Mouse (Mus musculus) liver, embryonic 11.5 days (tissue): ENCODE data around the gene Ell. TPM values are rescaled to one million over a fixed set of nuclear protein-coding genes. Genes with fewer than 3 reads are reported as not detected.

ENCODE experiments used
- ATAC-seq: fragments of 200-750 bp; cut with Nextera tagmentation; replicated peaks from 2 replicates; pipeline ENCODE4 v1.8.0; 2017; ENCODE audit warnings: moderate number of reproducible peaks, mild to moderate bottlenecking, moderate TSS enrichment, moderate library complexity; ENCODE audit not compliant: low FRiP score
- DNase-seq: peaks from one replicate; pipeline ENCODE4 v3.0.0-alpha.2; 2017; ENCODE audit warnings: low spot score
- H3K27ac ChIP-seq: fragments of 300-500 bp; sonication (generic); 2 replicates; pipeline ENCODE4 v1.5.1; 2014; ENCODE audit warnings: mild to moderate bottlenecking, low read depth, low read length, control low read depth
- H3K27me3 ChIP-seq: fragments of 300-500 bp; sonication (generic); replicated peaks from 2 replicates; pipeline ENCODE4 v1.6.1; 2014; ENCODE audit warnings: low read length, mixed read lengths; ENCODE audit not compliant: control insufficient read depth, insufficient read depth
- H3K36me3 ChIP-seq: fragments of 300-500 bp; sonication (generic); 2 replicates; pipeline ENCODE4 v1.6.1; 2014; ENCODE audit warnings: mild to moderate bottlenecking, low read length, moderate library complexity, mixed read lengths; ENCODE audit not compliant: control insufficient read depth, insufficient read depth
- H3K4me1 ChIP-seq: fragments of 300-500 bp; sonication (generic); replicated peaks from 2 replicates; pipeline ENCODE4 v1.6.1; 2014; ENCODE audit warnings: low read length, mixed read lengths; ENCODE audit not compliant: control insufficient read depth, insufficient read depth
- H3K4me2 ChIP-seq: fragments of 300-500 bp; sonication (generic); 2 replicates; pipeline ENCODE4 v1.6.1; 2014; ENCODE audit warnings: mild to moderate bottlenecking, control low read depth, moderate library complexity
- H3K4me3 ChIP-seq: fragments of 300-500 bp; sonication (generic); 2 replicates; pipeline ENCODE4 v1.5.1; 2014; ENCODE audit warnings: low read depth, low read length, control low read depth
- H3K9ac ChIP-seq: fragments of 300-500 bp; sonication (generic); 2 replicates; pipeline ENCODE4 v1.6.1; 2014; ENCODE audit warnings: low read depth, low read length, control low read depth
- H3K9me3 ChIP-seq: fragments of 300-500 bp; sonication (generic); 2 replicates; pipeline ENCODE4 v1.6.1; 2016; ENCODE audit warnings: low read length, inconsistent platforms, mixed read lengths; ENCODE audit not compliant: control insufficient read depth
- WGBS: fragments of 180-500 bp; shearing (Covaris S2); extraction: QIAGEN DNeasy Blood & Tissue Kit; methylation state at CpG from one replicate; pipeline ENCODE4 v1.1.7; 2014; 5-methylcytosine and 5-hydroxymethylcytosine counted together
- polyA plus RNA-seq: library from polyadenylated mRNA; unstranded; fragments of >200 nt; fragmentation: Nextera tagmentation; extraction: Ambion mirVana; gene quantifications from 2 replicates; pipeline ENCODE4 v1.2.1, GENCODE M21; 2014

The Ell gene
- polyA plus RNA-seq, 1 experiment from 2014 or later: 20.7 TPM

DNA sequence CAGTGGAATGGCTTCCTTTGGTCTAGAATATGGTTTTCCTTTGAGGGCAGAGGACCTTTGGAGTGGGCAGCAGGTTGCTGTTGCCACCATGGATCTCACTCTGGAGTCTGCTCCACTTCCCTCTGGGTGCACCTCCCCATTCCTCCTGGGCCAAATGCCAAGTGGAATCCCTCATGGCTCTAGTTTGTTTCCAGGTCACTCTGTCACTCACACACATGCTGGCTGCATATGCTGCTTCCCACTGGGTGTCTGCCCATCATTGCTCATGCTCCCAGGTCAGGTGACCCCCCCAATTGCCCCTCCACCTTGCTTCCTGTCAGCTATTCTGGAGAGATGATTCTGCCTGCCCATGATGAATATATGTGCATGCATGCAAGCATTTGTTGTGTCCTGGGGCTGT, 14.5 kb downstream of the Ell start:
- H3K4me2 ChIP-seq: no peak overlapping the region
- DNase-seq (no peak), ATAC-seq (no peak)
- no peak overlapping the region for H3K9ac ChIP-seq
- no peak overlapping the region for H3K4me3 ChIP-seq
- H3K9me3 ChIP-seq: no peaks in the 10 kb centered on the region
- H3K4me1 ChIP-seq: peaks cover 50% of the 10 kb centered on the region
- no peaks in the 10 kb centered on the region for H3K27me3 ChIP-seq
- H3K36me3 ChIP-seq: no peaks in the 10 kb centered on the region
- no peak overlapping the region for H3K27ac ChIP-seq

DNA sequence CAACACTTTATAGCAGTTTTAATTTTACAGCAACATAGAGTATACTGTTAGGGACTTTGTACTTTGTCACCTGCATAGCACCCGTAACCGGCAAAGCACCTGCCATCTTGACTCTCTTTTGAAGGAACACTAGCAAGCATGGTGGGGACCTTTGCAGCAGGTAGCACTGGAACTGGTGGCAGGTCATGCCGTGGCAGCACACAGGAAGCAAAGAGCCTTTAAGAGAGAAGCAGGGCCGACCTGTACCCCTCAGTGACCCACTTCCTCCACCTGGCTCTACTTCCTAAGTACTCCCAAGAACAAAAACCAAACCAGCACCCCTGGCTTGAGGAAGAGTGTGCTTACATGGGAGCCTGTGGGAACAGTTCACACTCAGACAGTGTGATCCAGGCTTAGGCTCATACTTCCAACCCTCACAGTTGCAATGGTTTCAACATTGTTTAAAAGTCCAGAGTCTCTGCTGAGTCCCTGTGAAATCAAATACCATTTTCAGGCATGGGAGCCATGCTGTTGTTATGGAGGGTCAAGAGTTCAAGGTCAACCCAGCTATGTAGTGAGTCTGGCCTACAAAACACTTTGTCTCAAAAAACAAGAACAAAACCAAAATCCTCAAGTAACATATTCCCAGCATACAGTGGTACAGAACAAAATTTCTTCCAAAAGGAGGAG, 16.0 kb downstream of the Ell start:
- Histone ChIP-seq H3K9ac (no peak overlapping the region), H3K4me2 (no peak overlapping the region), H3K36me3 (no peaks in the 10 kb centered on the region), H3K9me3 (no peaks in the 10 kb centered on the region), H3K27me3 (no peaks in the 10 kb centered on the region), H3K4me3 (no peak overlapping the region), H3K4me1 (peaks cover 57% of the 10 kb centered on the region), H3K27ac (peak overlapping the region; percentile 60)
- ATAC-seq (no peak), DNase-seq (no peak)
- 70% methylated on average over 4 of the region's 4 CpGs for WGBS

DNA sequence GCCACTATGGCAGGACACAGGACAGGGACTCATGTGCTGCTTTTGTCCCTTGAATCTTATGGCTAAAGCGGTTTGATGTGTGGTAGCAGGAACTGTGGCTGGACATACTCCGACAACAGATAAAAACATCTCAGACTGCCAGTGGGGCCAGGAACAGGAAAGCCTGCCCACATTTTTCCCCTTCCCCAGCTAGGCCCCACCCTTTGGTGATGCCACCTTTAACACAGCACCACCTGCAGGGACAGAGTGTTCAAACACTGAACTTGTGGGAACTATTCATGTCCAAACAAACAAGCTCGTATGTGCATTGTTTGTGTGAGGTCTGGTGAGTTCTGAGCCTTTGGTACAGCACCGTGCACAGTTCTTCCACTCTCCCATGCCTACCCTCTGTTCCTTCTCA, 19.1 kb downstream of the Ell start:
- no peaks in the 10 kb centered on the region for H3K36me3 ChIP-seq
- no peak overlapping the region for H3K9ac ChIP-seq
- ATAC-seq: no peak
- peaks cover 62% of the 10 kb centered on the region for H3K4me1 ChIP-seq
- H3K4me2 ChIP-seq: 0 out of 2 replicates have a peak overlapping the region, but pooled peaks have one; percentile 24
- 41% methylated on average over 4 of the region's 4 CpGs for WGBS
- H3K4me3 ChIP-seq: no peak overlapping the region
- no peaks in the 10 kb centered on the region for H3K27me3 ChIP-seq
- no peaks in the 10 kb centered on the region for H3K9me3 ChIP-seq
- DNase-seq: no peak
- H3K27ac ChIP-seq: peak overlapping the region; percentile 5; the same call in 1 of the 2 replicates

DNA sequence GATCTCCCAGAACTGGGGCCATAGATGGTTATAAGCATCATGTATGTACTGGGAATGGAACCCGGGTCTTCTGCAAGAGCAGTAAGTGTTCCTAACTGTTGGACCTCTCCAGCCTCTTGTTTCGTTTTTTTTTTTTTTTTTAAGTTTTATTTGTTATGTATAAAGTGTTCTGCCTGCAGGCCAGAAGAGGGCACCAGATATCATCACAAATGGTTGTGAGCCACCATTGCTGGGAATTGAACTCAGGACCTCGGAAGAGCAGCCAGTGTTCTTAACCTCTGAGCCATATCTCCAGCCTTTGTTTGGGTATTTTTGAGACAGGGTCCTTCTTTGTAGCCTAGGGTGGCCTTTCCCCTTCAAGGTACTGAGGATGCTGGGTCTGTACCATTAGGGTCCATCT, 19.7 kb downstream of the Ell start:
- DNase-seq (no peak), ATAC-seq (no peak)
- H3K27ac ChIP-seq: no peak overlapping the region
- H3K4me3 ChIP-seq: no peak overlapping the region
- H3K27me3 ChIP-seq: no peaks in the 10 kb centered on the region
- H3K4me2 ChIP-seq: no peak overlapping the region
- peaks cover 57% of the 10 kb centered on the region for H3K4me1 ChIP-seq
- no peaks in the 10 kb centered on the region for H3K36me3 ChIP-seq
- H3K9ac ChIP-seq: no peak overlapping the region
- H3K9me3 ChIP-seq: no peaks in the 10 kb centered on the region
- 72% methylated on average over 3 of the region's 3 CpGs for WGBS

DNA sequence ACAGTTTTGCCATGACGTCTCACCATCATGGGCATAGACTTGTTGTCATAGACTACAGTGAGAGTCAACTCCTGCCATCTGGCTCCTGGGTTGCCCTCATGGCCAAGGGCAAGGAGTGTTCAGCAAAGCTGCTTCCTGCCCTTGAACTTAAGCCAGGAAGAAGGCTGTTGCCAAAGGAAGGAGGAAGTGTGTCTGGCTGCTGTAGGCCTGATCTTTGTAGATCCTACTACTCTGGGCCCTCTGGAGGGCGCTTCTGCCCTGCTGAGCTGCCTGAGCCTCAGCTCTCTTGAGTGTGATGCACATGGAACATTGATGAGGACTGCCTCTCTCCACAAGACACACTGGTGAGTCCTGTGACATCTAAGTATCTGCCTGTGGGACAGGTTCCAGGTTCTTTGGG, 20.8 kb downstream of the Ell start:
- Histone ChIP-seq H3K27ac (no peak overlapping the region), H3K4me2 (no peak overlapping the region), H3K36me3 (no peaks in the 10 kb centered on the region), H3K4me1 (peaks cover 68% of the 10 kb centered on the region), H3K9ac (no peak overlapping the region), H3K4me3 (no peak overlapping the region), H3K9me3 (no peaks in the 10 kb centered on the region), H3K27me3 (no peaks in the 10 kb centered on the region)
- ATAC-seq (peak; percentile 22; the same call in 1 of the 2 replicates), DNase-seq (no peak)
- WGBS: 62% methylated on average over 2 of the region's 2 CpGs

DNA sequence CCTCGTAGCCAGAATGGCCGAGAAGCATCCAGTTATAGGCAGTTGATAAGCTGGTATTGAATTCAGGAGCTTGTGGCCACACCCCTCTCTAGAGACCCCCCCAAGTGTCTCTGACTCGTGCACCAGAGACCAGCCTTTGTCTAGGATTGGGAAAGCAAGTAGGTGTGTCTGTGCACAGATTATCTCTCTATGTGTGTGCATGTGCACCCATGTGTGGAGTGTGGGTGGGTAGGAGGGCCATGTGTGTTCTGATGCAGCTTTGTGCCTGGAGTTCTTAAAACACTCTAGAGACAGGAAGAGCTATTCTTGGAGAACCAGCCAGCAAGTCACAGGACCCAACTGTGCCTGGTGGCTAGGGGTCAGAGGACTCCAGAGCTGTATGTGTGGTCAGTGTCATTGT, 21.3 kb downstream of the Ell start:
- H3K36me3 ChIP-seq: no peaks in the 10 kb centered on the region
- peaks cover 72% of the 10 kb centered on the region for H3K4me1 ChIP-seq
- H3K4me2 ChIP-seq: peak overlapping the region; percentile 28; the same call in 1 of the 2 replicates
- DNase-seq (no peak), ATAC-seq (no peak)
- H3K4me3 ChIP-seq: no peak overlapping the region
- no peaks in the 10 kb centered on the region for H3K27me3 ChIP-seq
- H3K9me3 ChIP-seq: no peaks in the 10 kb centered on the region
- WGBS: 55% methylated on average over 3 of the region's 3 CpGs
- H3K9ac ChIP-seq: no peak overlapping the region
- H3K27ac ChIP-seq: peak overlapping the region; percentile 51

DNA sequence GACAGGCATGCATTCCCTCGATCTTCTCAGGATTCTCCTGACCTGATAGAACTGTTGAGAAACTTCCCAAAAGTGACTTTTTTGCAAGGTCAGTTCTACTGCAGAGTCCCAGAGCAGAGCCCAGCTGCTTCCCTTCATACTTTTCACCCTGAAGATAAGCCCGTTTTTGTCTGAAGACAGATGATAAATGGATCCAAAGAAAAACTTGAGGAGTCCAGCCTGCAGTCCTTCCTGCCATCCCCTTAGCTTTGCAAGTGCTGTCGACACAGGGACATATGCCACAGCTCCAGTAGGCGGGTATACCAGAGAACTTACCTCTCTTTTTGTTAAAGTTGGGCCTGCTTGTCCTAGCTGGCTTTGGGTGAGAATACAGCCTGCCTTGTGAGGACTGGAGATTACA, 22.1 kb downstream of the Ell start:
- no peaks in the 10 kb centered on the region for H3K36me3 ChIP-seq
- ATAC-seq: no peak
- H3K4me1 ChIP-seq: peaks cover 74% of the 10 kb centered on the region
- H3K4me2 ChIP-seq: peak overlapping the region; percentile 26
- H3K27me3 ChIP-seq: no peaks in the 10 kb centered on the region
- no peak overlapping the region for H3K4me3 ChIP-seq
- H3K9ac ChIP-seq: no peak overlapping the region
- no peaks in the 10 kb centered on the region for H3K9me3 ChIP-seq
- DNase-seq: no peak
- H3K27ac ChIP-seq: peak overlapping the region; percentile 51
- WGBS: 37% methylated on average over 4 of the region's 4 CpGs

DNA sequence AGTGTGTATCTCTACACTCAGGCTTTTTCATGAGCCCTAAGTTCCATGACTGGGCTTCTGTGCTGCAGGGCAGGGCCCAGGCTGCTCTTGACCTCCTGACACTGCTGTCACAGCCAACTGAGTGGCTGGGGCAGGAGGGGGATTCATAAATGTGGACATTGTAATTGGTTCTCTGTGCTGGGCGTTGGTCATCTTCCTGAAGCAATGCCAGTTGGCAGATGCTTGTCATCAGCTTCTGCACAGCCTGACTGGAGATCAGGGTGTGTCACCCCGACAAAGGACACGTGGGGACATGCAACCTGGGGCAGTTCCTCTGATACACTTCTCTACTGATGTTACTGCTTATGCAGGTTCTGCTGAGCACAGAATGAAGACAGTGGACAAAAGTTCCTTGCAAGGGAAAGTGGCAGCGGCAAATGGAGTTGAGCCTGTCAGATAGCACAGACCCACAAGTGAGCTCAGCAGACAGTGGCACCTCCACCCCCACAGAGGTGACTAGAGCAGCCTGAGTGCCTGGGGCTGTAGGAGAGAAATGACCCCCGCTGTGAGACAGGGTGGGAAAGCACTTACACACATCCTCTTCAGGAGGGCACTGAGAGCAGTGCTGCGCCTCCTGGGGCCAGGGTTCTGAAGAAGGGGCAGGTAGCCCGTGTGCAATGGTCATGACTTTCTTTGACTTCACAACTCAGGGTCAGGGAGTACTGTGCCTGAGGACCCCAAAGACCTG, 22.7 kb downstream of the Ell start:
- H3K4me2 ChIP-seq: peak overlapping the region; percentile 26; the same call in 1 of the 2 replicates

DNA sequence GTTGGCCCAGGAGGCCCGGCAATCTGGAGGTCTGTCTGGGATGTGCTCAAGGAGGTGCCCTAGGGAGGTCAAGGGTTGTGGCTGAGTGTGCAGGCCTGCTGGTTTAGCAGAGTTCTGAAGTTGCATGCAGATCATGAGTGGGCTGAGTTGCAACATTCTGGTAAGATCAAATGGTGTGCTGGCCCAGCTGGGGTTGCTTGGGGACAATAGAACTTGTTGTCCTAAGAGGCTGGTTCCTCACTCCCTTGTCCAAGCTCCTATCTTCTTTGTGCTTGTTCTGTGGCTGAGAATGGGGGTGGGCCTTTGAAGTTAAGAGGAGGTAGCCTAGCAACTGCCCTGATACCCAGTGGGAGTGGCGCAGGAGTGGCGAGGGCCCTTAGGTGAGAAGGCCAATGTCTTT, 23.5 kb downstream of the Ell start:
- ATAC-seq (0 out of 2 replicates have a peak, but pooled peaks have one; percentile 23), DNase-seq (no peak)
- peaks cover 66% of the 10 kb centered on the region for H3K4me1 ChIP-seq
- H3K4me2 ChIP-seq: no peak overlapping the region
- WGBS: 54% methylated on average over 3 of the region's 3 CpGs
- no peaks in the 10 kb centered on the region for H3K36me3 ChIP-seq
- no peak overlapping the region for H3K9ac ChIP-seq
- no peaks in the 10 kb centered on the region for H3K27me3 ChIP-seq
- H3K4me3 ChIP-seq: no peak overlapping the region
- H3K9me3 ChIP-seq: no peaks in the 10 kb centered on the region
- H3K27ac ChIP-seq: no peak overlapping the region

More for the DNA sequence above, 22.7 kb downstream of the Ell start:
- no peak for DNase-seq
- no peak; the same call in 1 of the 2 replicates for ATAC-seq
- WGBS: 61% methylated on average over 7 of the region's 7 CpGs
- Histone ChIP-seq H3K4me1 (peaks cover 74% of the 10 kb centered on the region), H3K27me3 (no peaks in the 10 kb centered on the region), H3K9ac (no peak overlapping the region), H3K36me3 (no peaks in the 10 kb centered on the region), H3K4me3 (no peak overlapping the region), H3K27ac (peak overlapping the region; percentile 51; the same call in 1 of the 2 replicates), H3K9me3 (no peaks in the 10 kb centered on the region)
